20 mouse cellular contexts compared by ENCODE assay signal in the genomic region with DNA sequence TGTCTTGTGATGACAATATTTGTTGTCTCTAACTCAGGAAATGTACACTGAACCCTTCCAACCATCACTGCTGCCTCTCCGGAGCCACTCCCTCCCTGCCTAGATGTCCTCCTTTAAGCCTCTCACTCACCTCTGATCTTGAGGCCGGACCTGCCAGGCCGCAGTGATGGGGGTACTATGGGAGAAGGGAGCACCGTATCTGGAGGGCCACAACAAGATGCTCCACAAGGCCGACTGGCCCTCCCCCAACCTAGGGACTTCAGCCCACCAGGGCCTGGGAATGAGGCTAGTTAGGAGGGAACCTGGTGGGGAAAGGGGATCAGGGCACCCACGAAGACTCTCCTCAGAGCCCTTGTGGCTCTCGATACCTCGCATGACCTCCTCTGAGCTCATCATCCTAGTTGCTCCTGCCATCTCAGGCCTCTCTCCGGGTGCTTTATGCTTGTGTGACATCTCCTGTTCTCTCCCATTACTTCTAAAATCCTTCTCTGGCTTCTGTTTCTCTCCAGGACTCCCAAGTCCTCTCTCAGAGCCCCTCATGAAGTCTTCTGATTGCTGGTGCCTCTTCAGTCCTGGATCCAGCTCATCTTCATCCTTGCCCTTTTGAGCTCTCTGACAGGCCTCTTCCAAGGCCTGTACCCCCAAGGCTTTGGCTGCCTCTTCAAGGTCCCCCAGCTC. TPM values are rescaled to one million over a fixed set of nuclear protein-coding genes. Genes with fewer than 3 reads are reported as not detected.
DNase-seq lines count a peak whose midpoint lies in the region; ATAC-seq and TF ChIP-seq lines count a peak whose summit lies in the region.
"Had no signal": no experiment of that assay in that cellular context is flagged by ENCODE, and none has a peak within 500 bp of the region (broad histone marks: within the 10 kb centered on the region; RNA-seq: fewer than 3 reads in every experiment).

No protein-coding gene starts in this region.

- ATAC-seq in midbrain, embryonic 16.5 days = no peak
- ATAC-seq in intestine, embryonic 16.5 days = no peak
- ATAC-seq: activated CD4-positive, CD25-positive, alpha-beta regulatory T cell, adult 4 months; forebrain, postnatal 0 days had no signal

- no peak overlapping the region for H3K9ac ChIP-seq in midbrain, embryonic 16.5 days (ENCODE audit: low read depth, low read length)
- 0 out of 2 replicates have a peak overlapping the region, but pooled peaks have one; percentile 10 for H3K9ac ChIP-seq in ES-E14 (ENCODE audit: insufficient read depth, low read depth, low read length, poor library complexity, severe bottlenecking)
- peak overlapping the region; percentile 95; the same call in 1 of the 2 replicates for H3K9ac ChIP-seq in intestine, embryonic 16.5 days (ENCODE audit: low read depth, low read length)
- H3K9ac ChIP-seq: forebrain, postnatal 0 days; stomach, embryonic 15.5 days had no signal

- peak overlapping the region; percentile 16; the same call in 1 of the 2 replicates for H3K4me3 ChIP-seq in midbrain, embryonic 10.5 days
- no peak overlapping the region for H3K4me3 ChIP-seq in midbrain, embryonic 16.5 days (ENCODE audit: low read depth, low read length)
- H3K4me3 ChIP-seq in ES-E14 (ENCODE audit: insufficient read depth in 1 of 2, low read depth in 1 of 2, low read length in 2 of 2, poor library complexity in 1 of 2, severe bottlenecking in 1 of 2) = no peak overlapping the region
- peak overlapping the region; percentile 98 for H3K4me3 ChIP-seq in intestine, embryonic 16.5 days (ENCODE audit: low read length)
- H3K4me3 ChIP-seq: heart, embryonic 10.5 days; stomach, embryonic 15.5 days had no signal

- H3K4me2 ChIP-seq in midbrain, embryonic 16.5 days (ENCODE audit: low read length) = no peak overlapping the region
- peak overlapping the region; percentile 87 for H3K4me2 ChIP-seq in intestine, embryonic 16.5 days (ENCODE audit: low read depth, low read length)
- H3K4me2 ChIP-seq: stomach, embryonic 15.5 days had no signal

- in situ Hi-C loops in ES-E14 (cut with MboI; ENCODE audit: low sequenced_read_pairs in 2 of 2, unreplicated experiment in 2 of 2) = no loop called here

- DNase-seq in heart, adult 11 months = peak; percentile 88
- DNase-seq in heart, adult 8-10 months (ENCODE audit: low spot score) = no peak
- DNase-seq in midbrain, embryonic 10.5 days (ENCODE audit: low spot score) = no peak
- DNase-seq in ES-E14 (ENCODE audit: low read depth, low spot score) = no peak
- DNase-seq in lung, postnatal 14 days = no peak
- DNase-seq: forebrain, postnatal 0 days; kidney, adult 11 months; kidney, postnatal 25 days; left cerebral cortex, postnatal 4 days; lung, adult 2 months; thymus, postnatal 14 days had no signal

- H3K4me1 ChIP-seq in midbrain, embryonic 10.5 days = peaks cover 32% of the 10 kb centered on the region
- peaks cover 16% of the 10 kb centered on the region for H3K4me1 ChIP-seq in midbrain, embryonic 16.5 days (ENCODE audit: control insufficient read depth, insufficient read depth, low read length)
- peaks cover 4 to 30% of the 10 kb centered on the region in 2 experiments for H3K4me1 ChIP-seq in ES-E14 (ENCODE audit: control insufficient read depth in 2 of 2, insufficient read depth in 2 of 2, low read length in 2 of 2, poor library complexity in 1 of 2)
- peaks cover 24% of the 10 kb centered on the region for H3K4me1 ChIP-seq in intestine, embryonic 16.5 days (ENCODE audit: control insufficient read depth, insufficient read depth, low read length)

- H3K27me3 ChIP-seq in midbrain, embryonic 10.5 days (ENCODE audit: low read depth, poor library complexity, severe bottlenecking) = no peaks in the 10 kb centered on the region
- H3K27me3 ChIP-seq in midbrain, embryonic 16.5 days (ENCODE audit: control insufficient read depth, insufficient read depth, low read depth, low read length) = no peaks in the 10 kb centered on the region
- H3K27me3 ChIP-seq in intestine, embryonic 16.5 days (replicated peaks; ENCODE audit: control insufficient read depth, insufficient read depth, low read length) = no peaks in the 10 kb centered on the region
- H3K27me3 ChIP-seq: stomach, embryonic 15.5 days had no signal

- H3K36me3 ChIP-seq in midbrain, embryonic 10.5 days = peaks cover 8% of the 10 kb centered on the region
- 0 out of 2 replicates have a peak, but pooled peaks cover 3% of the 10 kb centered on the region for H3K36me3 ChIP-seq in midbrain, embryonic 16.5 days (ENCODE audit: control insufficient read depth, insufficient read depth, low read length)
- H3K36me3 ChIP-seq in ES-E14 (ENCODE audit: control insufficient read depth, insufficient read depth, low read length, poor library complexity, severe bottlenecking) = peaks cover 8% of the 10 kb centered on the region
- H3K36me3 ChIP-seq in intestine, embryonic 16.5 days (ENCODE audit: control insufficient read depth, insufficient read depth, low read length) = no peaks in the 10 kb centered on the region

- H3K9me3 ChIP-seq in midbrain, embryonic 10.5 days (replicated peaks) = no peaks in the 10 kb centered on the region
- no peaks in the 10 kb centered on the region for H3K9me3 ChIP-seq in midbrain, embryonic 16.5 days (replicated peaks; ENCODE audit: control insufficient read depth, low read length, poor library complexity, severe bottlenecking)
- no peaks in the 10 kb centered on the region for H3K9me3 ChIP-seq in ES-E14 (ENCODE audit: control insufficient read depth, insufficient read depth, low read depth, low read length)
- no peaks in the 10 kb centered on the region for H3K9me3 ChIP-seq in intestine, embryonic 16.5 days (ENCODE audit: control insufficient read depth, low read length)
- H3K9me3 ChIP-seq: heart, embryonic 10.5 days; stomach, embryonic 15.5 days had no signal

- WGBS in midbrain, embryonic 10.5 days = 83% methylated on average over 9 of the region's 9 CpGs
- WGBS in midbrain, embryonic 16.5 days = 80% methylated on average over 9 of the region's 9 CpGs
- WGBS in intestine, embryonic 16.5 days = 83% methylated on average over 9 of the region's 9 CpGs

- H3K27ac ChIP-seq in midbrain, embryonic 10.5 days (replicated peaks) = no peak overlapping the region
- H3K27ac ChIP-seq in midbrain, embryonic 16.5 days (ENCODE audit: low read length) = no peak overlapping the region
- no peak overlapping the region for H3K27ac ChIP-seq in ES-E14 (ENCODE audit: insufficient read depth, low read depth, low read length, poor library complexity, severe bottlenecking)
- no peak overlapping the region for H3K27ac ChIP-seq in intestine, embryonic 16.5 days (ENCODE audit: low read length)
- H3K27ac ChIP-seq: macrophage; stomach, embryonic 15.5 days had no signal

TF ChIP-seq in ES-E14, 5 proteins besides CTCF, POLR2A, EP300 and RAD21:
- no peak for TF ChIP-seq HCFC1 (IDR thresholded peaks at IDR 0.05; ENCODE audit: borderline replicate concordance, insufficient read depth, low read length)
- no peak for TF ChIP-seq MAFK (IDR thresholded peaks at IDR 0.05; ENCODE audit: insufficient read depth, low read depth, low read length)
- TF ChIP-seq ZC3H11A (IDR thresholded peaks at IDR 0.05; ENCODE audit: borderline replicate concordance, low read depth, low read length) = no peak
- TF ChIP-seq ZNF384 (IDR thresholded peaks at IDR 0.05; ENCODE audit: low read depth, low read length) = no peak
- no peak for TF ChIP-seq CHD2 (IDR thresholded peaks at IDR 0.05; ENCODE audit: low read depth, low read length)

RNA-seq across cellular contexts. Expression of a gene that starts 2.5 kb away (rescaled TPM):
- 10 to 100 TPM; 14.2 to 19.6 (median 16.2) TPM for total RNA-seq in heart, adult 8-10 months (2022)
- 7.4 and 10.6 TPM in 2 replicates for polyA plus RNA-seq in midbrain, embryonic 10.5 days (2016; fragmentation: Nextera tagmentation; extraction: Ambion mirVana)
- polyA plus RNA-seq in midbrain, embryonic 16.5 days (2015; fragmentation: Nextera tagmentation; extraction: Ambion mirVana) = 9.1 and 11.0 TPM in 2 replicates
- total RNA-seq in ES-E14 (2012; rRNA removed) = 73.7 and 98.6 TPM in 2 replicates
- polyA plus RNA-seq in intestine, embryonic 16.5 days (2015; fragmentation: Nextera tagmentation; extraction: Ambion mirVana) = 6.8 and 7.1 TPM in 2 replicates

RNA-seq across cellular contexts. Expression of a gene that starts 7.6 kb away (rescaled TPM):
- total RNA-seq in heart, adult 8-10 months (2022) = not detected
- 0.26 and 0.61 TPM in 2 replicates for polyA plus RNA-seq in midbrain, embryonic 10.5 days (2016; fragmentation: Nextera tagmentation; extraction: Ambion mirVana)
- polyA plus RNA-seq in midbrain, embryonic 16.5 days (2015; fragmentation: Nextera tagmentation; extraction: Ambion mirVana) = 0.20 and 0.22 TPM in 2 replicates
- 20.8 and 24.6 TPM in 2 replicates for total RNA-seq in ES-E14 (2012; rRNA removed)
- 1.2 and 1.9 TPM in 2 replicates for polyA plus RNA-seq in intestine, embryonic 16.5 days (2015; fragmentation: Nextera tagmentation; extraction: Ambion mirVana)
- total RNA-seq: forebrain, postnatal 0 days; gastrocnemius, adult 8-10 months; heart, postnatal 25 days; layer of hippocampus, postnatal 25 days; left cerebral cortex, postnatal 4 days had no signal

RNA-seq across cellular contexts. Expression of a gene that starts 21.6 kb away (rescaled TPM):
- total RNA-seq in heart, adult 8-10 months (2022) = under 1 TPM in 1 of 4 experiments, not detected in 3; 0.19 TPM
- 0.44 and 0.79 TPM in 2 replicates for polyA plus RNA-seq in midbrain, embryonic 10.5 days (2016; fragmentation: Nextera tagmentation; extraction: Ambion mirVana)
- polyA plus RNA-seq in midbrain, embryonic 16.5 days (2015; fragmentation: Nextera tagmentation; extraction: Ambion mirVana) = 0.29 and 0.46 TPM in 2 replicates
- 1.8 and 2.5 TPM in 2 replicates for total RNA-seq in ES-E14 (2012; rRNA removed)
- 5.9 and 7.3 TPM in 2 replicates for polyA plus RNA-seq in intestine, embryonic 16.5 days (2015; fragmentation: Nextera tagmentation; extraction: Ambion mirVana)

RNA-seq across cellular contexts. Expression of a gene that starts 25.8 kb away (rescaled TPM):
- 1 to 10 TPM in 3 of 4 experiments, not detected in 1; 1.1 to 1.4 (median 1.1) TPM for total RNA-seq in heart, adult 8-10 months (2022)
- 4.4 and 7.2 TPM in 2 replicates for polyA plus RNA-seq in midbrain, embryonic 10.5 days (2016; fragmentation: Nextera tagmentation; extraction: Ambion mirVana)
- polyA plus RNA-seq in midbrain, embryonic 16.5 days (2015; fragmentation: Nextera tagmentation; extraction: Ambion mirVana) = 4.5 and 4.8 TPM in 2 replicates
- 1.3 and 3.3 TPM in 2 replicates for total RNA-seq in ES-E14 (2012; rRNA removed)
- polyA plus RNA-seq in intestine, embryonic 16.5 days (2015; fragmentation: Nextera tagmentation; extraction: Ambion mirVana) = 3.7 and 5.4 TPM in 2 replicates
- total RNA-seq: forebrain, postnatal 0 days had no signal
- polyA plus RNA-seq: macrophage had no signal

RNA-seq across cellular contexts. Expression of a gene that starts 27.6 kb away (rescaled TPM):
- total RNA-seq in heart, adult 8-10 months (2022) = 10 to 100 TPM; 82.2 to 90.7 (median 88.5) TPM
- 131 and 133 TPM in 2 replicates for polyA plus RNA-seq in midbrain, embryonic 10.5 days (2016; fragmentation: Nextera tagmentation; extraction: Ambion mirVana)
- 116 and 124 TPM in 2 replicates for polyA plus RNA-seq in midbrain, embryonic 16.5 days (2015; fragmentation: Nextera tagmentation; extraction: Ambion mirVana)
- 64.9 and 65.3 TPM in 2 replicates for total RNA-seq in ES-E14 (2012; rRNA removed)
- 158 and 168 TPM in 2 replicates for polyA plus RNA-seq in intestine, embryonic 16.5 days (2015; fragmentation: Nextera tagmentation; extraction: Ambion mirVana)

Comparison
In these comparisons a context has a peak if more than half of its experiments do, and no peak if none do; other contexts are left out.
1. H3K4me3 ChIP-seq: peak in midbrain, embryonic 10.5 days (single experiment) and intestine, embryonic 16.5 days (single experiment); none in midbrain, embryonic 16.5 days (single experiment) and ES-E14 (0 of 2).